Mouse (Mus musculus): ENCODE measurements around the gene Dcun1d2. TPM values are rescaled to one million over a fixed set of nuclear protein-coding genes. Genes with fewer than 3 reads are reported as not detected.

Dcun1d2 gene
- polyA plus RNA-seq, 1 experiment: 5.4 TPM

- TF ChIP-seq POLR2A (IDR thresholded peaks at IDR 0.05; ENCODE audit: control insufficient read depth, low read depth, low read length) (no peak), CTCF (IDR thresholded peaks at IDR 0.05; ENCODE audit: control insufficient read depth, insufficient read depth, insufficient replicate concordance, low read depth, low read length) (no peak)
- H3K27me3 ChIP-seq (ENCODE audit: control insufficient read depth, insufficient read depth, low read length): no peaks in the 10 kb centered on the region
- no peak overlapping the region for H3K27ac ChIP-seq (ENCODE audit: control insufficient read depth, insufficient read depth, low read depth, low read length)
- H3K36me3 ChIP-seq (ENCODE audit: control insufficient read depth, insufficient read depth, low read length): no peaks in the 10 kb centered on the region; the same call in 1 of the 2 replicates
- H3K4me3 ChIP-seq (ENCODE audit: control insufficient read depth, low read depth, low read length): no peak overlapping the region
- peaks cover 2% of the 10 kb centered on the region for H3K4me1 ChIP-seq (ENCODE audit: control insufficient read depth, insufficient read depth, low read length)
Observed at GRCm38 (mm10) chr8:13306916-13307315, 19.0 kb upstream of the Dcun1d2 start.

DNA sequence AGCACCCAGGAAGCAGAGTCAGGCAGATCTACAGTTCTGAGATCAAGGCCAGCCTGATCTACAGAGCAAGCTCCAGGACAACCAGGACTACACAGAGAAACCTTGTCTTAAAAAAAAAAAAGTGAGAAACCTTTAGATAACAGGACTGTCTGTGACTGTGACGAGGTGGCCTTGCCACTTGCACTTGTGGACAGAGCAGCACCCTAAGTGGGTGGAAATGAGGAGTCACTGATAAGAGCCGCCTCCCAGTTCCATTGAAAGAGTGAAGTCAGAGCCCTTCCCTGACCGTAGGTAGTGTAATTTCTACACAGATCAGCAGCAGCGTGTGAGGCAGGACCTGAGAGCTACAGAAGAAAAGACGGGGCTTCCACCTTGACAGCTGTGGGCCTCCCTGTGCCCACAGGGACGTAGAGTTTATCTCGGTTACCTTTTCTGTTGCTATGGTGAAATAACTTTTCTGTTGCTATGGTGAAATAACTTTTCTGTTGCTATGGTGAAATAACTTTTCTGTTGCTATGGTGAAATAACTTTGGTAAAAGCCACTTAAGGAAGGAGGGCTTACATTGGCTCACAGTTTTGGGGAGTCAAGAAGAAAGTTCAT is 18.5 kb upstream of the Dcun1d2 start:
- Histone ChIP-seq H3K36me3 (ENCODE audit: control insufficient read depth, insufficient read depth, low read length) (no peaks in the 10 kb centered on the region; the same call in 1 of the 2 replicates), H3K4me1 (ENCODE audit: control insufficient read depth, insufficient read depth, low read length) (peaks cover 2% of the 10 kb centered on the region), H3K27ac (ENCODE audit: control insufficient read depth, insufficient read depth, low read depth, low read length) (no peak overlapping the region), H3K27me3 (ENCODE audit: control insufficient read depth, insufficient read depth, low read length) (no peaks in the 10 kb centered on the region), H3K4me3 (ENCODE audit: control insufficient read depth, low read depth, low read length) (no peak overlapping the region)
- TF ChIP-seq CTCF (IDR thresholded peaks at IDR 0.05; ENCODE audit: control insufficient read depth, insufficient read depth, insufficient replicate concordance, low read depth, low read length): no peak
- TF ChIP-seq POLR2A (IDR thresholded peaks at IDR 0.05; ENCODE audit: control insufficient read depth, low read depth, low read length): no peak

GRCm38 (mm10) chr8:13305884-13306283 is 18.0 kb upstream of the Dcun1d2 start:
- Histone ChIP-seq H3K27me3 (ENCODE audit: control insufficient read depth, insufficient read depth, low read length) (no peaks in the 10 kb centered on the region), H3K4me3 (ENCODE audit: control insufficient read depth, low read depth, low read length) (no peak overlapping the region), H3K27ac (ENCODE audit: control insufficient read depth, insufficient read depth, low read depth, low read length) (no peak overlapping the region), H3K36me3 (ENCODE audit: control insufficient read depth, insufficient read depth, low read length) (no peaks in the 10 kb centered on the region; the same call in 1 of the 2 replicates), H3K4me1 (ENCODE audit: control insufficient read depth, insufficient read depth, low read length) (peaks cover 2% of the 10 kb centered on the region)
- TF ChIP-seq POLR2A (IDR thresholded peaks at IDR 0.05; ENCODE audit: control insufficient read depth, low read depth, low read length): no peak
- peak; percentile 25; the same call in 1 of the 2 replicates for TF ChIP-seq CTCF (IDR thresholded peaks at IDR 0.05; ENCODE audit: control insufficient read depth, insufficient read depth, insufficient replicate concordance, low read depth, low read length)

- peaks cover 2% of the 10 kb centered on the region for H3K4me1 ChIP-seq (ENCODE audit: control insufficient read depth, insufficient read depth, low read length)
- TF ChIP-seq POLR2A (IDR thresholded peaks at IDR 0.05; ENCODE audit: control insufficient read depth, low read depth, low read length): no peak
- no peak for TF ChIP-seq CTCF (IDR thresholded peaks at IDR 0.05; ENCODE audit: control insufficient read depth, insufficient read depth, insufficient replicate concordance, low read depth, low read length)
- H3K27ac ChIP-seq (ENCODE audit: control insufficient read depth, insufficient read depth, low read depth, low read length): no peak overlapping the region
Observed at GRCm38 (mm10) chr8:13305459-13305858, 17.5 kb upstream of the Dcun1d2 start.

DNA sequence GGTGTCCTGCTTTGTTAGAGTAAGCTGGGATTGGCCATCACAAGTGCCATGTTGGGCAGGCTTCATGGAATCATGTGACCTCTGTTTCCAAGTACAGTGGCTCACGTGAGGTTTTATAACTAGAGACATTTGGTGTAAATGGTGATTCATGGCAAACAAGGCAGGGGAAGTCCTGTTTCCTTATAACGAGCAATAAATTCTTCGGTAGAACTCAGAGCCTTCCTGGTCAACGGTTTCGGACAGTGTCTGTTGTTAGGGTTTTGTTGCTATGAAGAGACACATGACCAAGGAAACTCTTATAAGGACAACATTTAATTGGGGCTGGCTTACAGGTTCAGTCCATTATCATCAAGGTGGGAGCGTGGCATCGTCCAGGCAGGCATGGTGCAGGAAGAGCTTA is 13.1 kb upstream of the Dcun1d2 start:
- Histone ChIP-seq H3K27ac (ENCODE audit: control insufficient read depth, insufficient read depth, low read depth, low read length) (no peak overlapping the region), H3K4me3 (ENCODE audit: control insufficient read depth, low read depth, low read length) (no peak overlapping the region), H3K36me3 (ENCODE audit: control insufficient read depth, insufficient read depth, low read length) (no peaks in the 10 kb centered on the region; the same call in none of the 2 replicates), H3K27me3 (ENCODE audit: control insufficient read depth, insufficient read depth, low read length) (no peaks in the 10 kb centered on the region), H3K4me1 (ENCODE audit: control insufficient read depth, insufficient read depth, low read length) (peaks cover 11% of the 10 kb centered on the region)
- TF ChIP-seq POLR2A (IDR thresholded peaks at IDR 0.05; ENCODE audit: control insufficient read depth, low read depth, low read length) (no peak), CTCF (IDR thresholded peaks at IDR 0.05; ENCODE audit: control insufficient read depth, insufficient read depth, insufficient replicate concordance, low read depth, low read length) (no peak)

More at GRCm38 (mm10) chr8:13305459-13305858, 17.5 kb upstream of the Dcun1d2 start:
- H3K4me3 ChIP-seq (ENCODE audit: control insufficient read depth, low read depth, low read length): no peak overlapping the region
- H3K27me3 ChIP-seq (ENCODE audit: control insufficient read depth, insufficient read depth, low read length): no peaks in the 10 kb centered on the region
- no peaks in the 10 kb centered on the region; the same call in none of the 2 replicates for H3K36me3 ChIP-seq (ENCODE audit: control insufficient read depth, insufficient read depth, low read length)

DNA sequence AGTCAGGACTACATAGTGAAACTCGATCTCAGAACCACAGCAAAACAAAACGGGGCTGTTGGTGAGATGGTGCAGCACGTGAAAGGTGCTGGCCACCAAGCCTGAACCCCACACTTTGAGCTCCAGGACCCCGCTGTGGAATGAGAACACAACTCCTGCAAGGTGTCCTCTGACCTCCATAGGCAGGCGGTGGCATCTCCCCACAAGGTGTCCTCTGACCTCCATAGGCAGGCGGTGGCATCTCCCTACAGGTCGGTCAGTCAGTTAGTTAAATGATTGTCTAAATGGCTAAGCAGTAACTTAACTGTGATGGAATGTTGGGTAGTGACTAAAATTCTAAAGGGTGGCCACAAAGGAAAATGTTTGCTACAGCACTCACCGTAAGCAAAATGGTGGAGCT is 11.6 kb upstream of the Dcun1d2 start:
- Histone ChIP-seq H3K27me3 (ENCODE audit: control insufficient read depth, insufficient read depth, low read length) (no peaks in the 10 kb centered on the region), H3K36me3 (ENCODE audit: control insufficient read depth, insufficient read depth, low read length) (no peaks in the 10 kb centered on the region; the same call in none of the 2 replicates), H3K4me3 (ENCODE audit: control insufficient read depth, low read depth, low read length) (peak overlapping the region; percentile 52), H3K4me1 (ENCODE audit: control insufficient read depth, insufficient read depth, low read length) (peaks cover 11% of the 10 kb centered on the region), H3K27ac (ENCODE audit: control insufficient read depth, insufficient read depth, low read depth, low read length) (peak overlapping the region; percentile 44; the same call in 1 of the 2 replicates)
- TF ChIP-seq CTCF (IDR thresholded peaks at IDR 0.05; ENCODE audit: control insufficient read depth, insufficient read depth, insufficient replicate concordance, low read depth, low read length) (no peak), POLR2A (IDR thresholded peaks at IDR 0.05; ENCODE audit: control insufficient read depth, low read depth, low read length) (no peak)

DNA sequence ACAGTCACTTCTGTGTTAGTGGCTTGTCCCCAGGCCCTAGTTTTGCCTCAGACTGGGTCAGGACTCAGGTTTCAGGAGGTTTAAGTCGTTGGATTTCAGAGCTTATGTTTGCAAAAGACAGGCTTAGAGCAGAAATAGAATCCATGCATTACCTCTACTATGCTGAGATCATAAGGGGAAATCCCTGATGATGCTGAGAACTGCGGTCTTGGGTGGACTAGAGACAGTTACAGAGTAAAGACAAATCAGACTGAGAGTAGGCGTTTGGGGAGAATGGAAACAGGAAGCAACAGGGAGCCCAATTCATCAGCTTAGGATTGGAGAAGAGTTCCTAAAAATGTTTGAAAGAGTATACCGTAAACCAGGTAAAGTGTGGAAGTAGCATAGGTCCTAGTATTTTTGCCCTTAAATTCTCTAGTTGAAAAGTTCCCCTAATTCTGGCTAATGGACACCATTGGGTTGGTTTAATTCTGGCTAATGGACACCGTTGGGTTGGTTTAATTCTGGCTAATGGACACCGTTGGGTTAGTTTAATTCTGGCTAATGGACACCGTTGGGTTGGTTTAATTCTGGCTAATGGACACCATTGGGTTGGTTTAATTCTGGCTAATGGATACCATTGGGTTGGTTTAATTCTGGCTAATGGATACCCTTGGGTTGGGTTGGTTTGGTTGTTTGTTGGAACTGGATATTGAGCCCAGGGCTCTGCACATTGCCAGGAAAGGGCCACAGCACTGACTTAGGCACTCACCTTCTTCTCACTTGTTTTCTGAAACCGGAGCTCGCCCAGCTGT is 5.9 kb upstream of the Dcun1d2 start:
- no peak overlapping the region for H3K27ac ChIP-seq (ENCODE audit: control insufficient read depth, insufficient read depth, low read depth, low read length)
- H3K27me3 ChIP-seq (ENCODE audit: control insufficient read depth, insufficient read depth, low read length): no peaks in the 10 kb centered on the region
- no peaks in the 10 kb centered on the region for H3K4me1 ChIP-seq (ENCODE audit: control insufficient read depth, insufficient read depth, low read length)
- H3K36me3 ChIP-seq (ENCODE audit: control insufficient read depth, insufficient read depth, low read length): peaks cover 1% of the 10 kb centered on the region; the same call in 1 of the 2 replicates
- no peak overlapping the region for H3K4me3 ChIP-seq (ENCODE audit: control insufficient read depth, low read depth, low read length)
- no peak for TF ChIP-seq POLR2A (IDR thresholded peaks at IDR 0.05; ENCODE audit: control insufficient read depth, low read depth, low read length)
- no peak for TF ChIP-seq CTCF (IDR thresholded peaks at IDR 0.05; ENCODE audit: control insufficient read depth, insufficient read depth, insufficient replicate concordance, low read depth, low read length)
